Mouse (Mus musculus): ENCODE results near the gene Gm5157.
"Not testable (repeated sequence)": the region's sequence is repeated elsewhere in the genome, so short reads cannot be mapped to it uniquely, and the experiment has no call there.

The Gm5157 gene

GRCm38 (mm10) chr7:21190323-21190722 lies at the start of gene Gm5157:
Gene Gm5157 (minus strand): TSS chr7:21190423.
- not testable (repeated sequence) for DNase-seq (ENCODE audit: low read depth, low spot score)

- not testable (repeated sequence) for DNase-seq (ENCODE audit: low read depth, low spot score)
These were observed 28.3 kb downstream of the Gm5157 start, which contains the start of gene Vmn1r123 for GRCm38 (mm10) chr7:21161885-21162284. Gene Vmn1r123 (plus strand): TSS chr7:21162185.
